Mouse (Mus musculus): ENCODE data around the gene Otud1. TPM values are rescaled to one million over a fixed set of nuclear protein-coding genes. Genes with fewer than 3 reads are reported as not detected.
A peak's percentile ranks its signal among the peaks of the same experiment; 100 is the strongest.

Gene Otud1
- polyA plus RNA-seq, 1 experiment from 2014 or later: 0.64 TPM

- H3K36me3 ChIP-seq: no peaks in the 10 kb centered on the region
- peaks cover 57% of the 10 kb centered on the region for H3K27me3 ChIP-seq (ENCODE audit: low read depth, poor library complexity, severe bottlenecking)
- H3K4me3 ChIP-seq: peak overlapping the region; percentile 77
- under 1% methylated on average over 105 of the region's 108 CpGs for WGBS
- peak; percentile 78 for DNase-seq (ENCODE audit: low spot score)
- peaks cover 27% of the 10 kb centered on the region for H3K4me1 ChIP-seq
- H3K27ac ChIP-seq (replicated peaks): peak overlapping the region; percentile 86
- no peaks in the 10 kb centered on the region for H3K9me3 ChIP-seq (replicated peaks)
These were observed 483 bp downstream of the Otud1 start for GRCm38 (mm10) chr2:19657881-19658589.

- Histone ChIP-seq H3K36me3 (no peaks in the 10 kb centered on the region), H3K9me3 (replicated peaks) (no peaks in the 10 kb centered on the region), H3K27ac (replicated peaks) (peak overlapping the region; percentile 86), H3K27me3 (ENCODE audit: low read depth, poor library complexity, severe bottlenecking) (peaks cover 57% of the 10 kb centered on the region), H3K4me3 (peak overlapping the region; percentile 77), H3K4me1 (peaks cover 27% of the 10 kb centered on the region)
- DNase-seq (ENCODE audit: low spot score): peak; percentile 48
- WGBS: 3% methylated on average over 49 of the region's 49 CpGs
These were observed 1.3 kb downstream of the Otud1 start for GRCm38 (mm10) chr2:19658661-19659384.

GRCm38 (mm10) chr2:19660875-19661274 lies 3.3 kb downstream of the Otud1 start:
- Histone ChIP-seq H3K9me3 (replicated peaks) (no peaks in the 10 kb centered on the region), H3K27me3 (ENCODE audit: low read depth, poor library complexity, severe bottlenecking) (peaks cover 42% of the 10 kb centered on the region), H3K4me3 (no peak overlapping the region), H3K36me3 (no peaks in the 10 kb centered on the region), H3K4me1 (peaks cover 44% of the 10 kb centered on the region), H3K27ac (replicated peaks) (no peak overlapping the region)
- no peak for DNase-seq (ENCODE audit: low spot score)

- peaks cover 30% of the 10 kb centered on the region for H3K27me3 ChIP-seq (ENCODE audit: low read depth, poor library complexity, severe bottlenecking)
- H3K4me3 ChIP-seq: no peak overlapping the region
- H3K4me1 ChIP-seq: peaks cover 34% of the 10 kb centered on the region
- no peak overlapping the region for H3K27ac ChIP-seq (replicated peaks)
- H3K36me3 ChIP-seq: no peaks in the 10 kb centered on the region
- whole genome bisulfite sequencing: 79% methylated on average over 4 of the region's 4 CpGs
- no peaks in the 10 kb centered on the region for H3K9me3 ChIP-seq (replicated peaks)
- DNase-seq (ENCODE audit: low spot score): no peak
These were observed 5.7 kb downstream of the Otud1 start for GRCm38 (mm10) chr2:19663146-19663848.

- H3K9me3 ChIP-seq (replicated peaks): no peaks in the 10 kb centered on the region
- H3K4me3 ChIP-seq: no peak overlapping the region
- peaks cover 21% of the 10 kb centered on the region for H3K27me3 ChIP-seq (ENCODE audit: low read depth, poor library complexity, severe bottlenecking)
- 50% methylated on average over 6 of the region's 6 CpGs for WGBS
- H3K36me3 ChIP-seq: no peaks in the 10 kb centered on the region
- H3K4me1 ChIP-seq: peaks cover 26% of the 10 kb centered on the region
- no peak overlapping the region for H3K27ac ChIP-seq (replicated peaks)
- DNase-seq (ENCODE audit: low spot score): no peak
These were observed 6.6 kb downstream of the Otud1 start for GRCm38 (mm10) chr2:19664147-19664546.

GRCm38 (mm10) chr2:19664555-19665475 lies 7.3 kb downstream of the Otud1 start:
- Histone ChIP-seq H3K27me3 (ENCODE audit: low read depth, poor library complexity, severe bottlenecking) (peaks cover 15% of the 10 kb centered on the region), H3K4me1 (peaks cover 23% of the 10 kb centered on the region), H3K27ac (replicated peaks) (no peak overlapping the region), H3K9me3 (replicated peaks) (no peaks in the 10 kb centered on the region), H3K4me3 (no peak overlapping the region), H3K36me3 (no peaks in the 10 kb centered on the region)
- no peak for DNase-seq (ENCODE audit: low spot score)
- WGBS: 31% methylated on average over 7 of the region's 7 CpGs

GRCm38 (mm10) chr2:19665841-19666240 lies 8.3 kb downstream of the Otud1 start:
- no peak for DNase-seq (ENCODE audit: low spot score)
- 49% methylated on average over 3 of the region's 3 CpGs for WGBS
- Histone ChIP-seq H3K9me3 (replicated peaks) (no peaks in the 10 kb centered on the region), H3K27me3 (ENCODE audit: low read depth, poor library complexity, severe bottlenecking) (peaks cover 8% of the 10 kb centered on the region; the same call in 1 of the 2 replicates), H3K27ac (replicated peaks) (no peak overlapping the region), H3K4me3 (no peak overlapping the region), H3K4me1 (peaks cover 22% of the 10 kb centered on the region), H3K36me3 (no peaks in the 10 kb centered on the region)

- DNase-seq (ENCODE audit: low spot score): no peak
- Histone ChIP-seq H3K36me3 (no peaks in the 10 kb centered on the region), H3K27me3 (ENCODE audit: low read depth, poor library complexity, severe bottlenecking) (no peaks in the 10 kb centered on the region), H3K4me1 (no peaks in the 10 kb centered on the region), H3K27ac (replicated peaks) (no peak overlapping the region), H3K4me3 (no peak overlapping the region), H3K9me3 (replicated peaks) (no peaks in the 10 kb centered on the region)
- WGBS: 88% methylated on average over 13 of the region's 13 CpGs
These were observed 13.5 kb downstream of the Otud1 start for GRCm38 (mm10) chr2:19670851-19671688.

- Histone ChIP-seq H3K36me3 (no peaks in the 10 kb centered on the region), H3K9me3 (replicated peaks) (no peaks in the 10 kb centered on the region), H3K27me3 (ENCODE audit: low read depth, poor library complexity, severe bottlenecking) (no peaks in the 10 kb centered on the region), H3K27ac (replicated peaks) (no peak overlapping the region), H3K4me1 (0 out of 2 replicates have a peak, but pooled peaks cover 4% of the 10 kb centered on the region), H3K4me3 (no peak overlapping the region)
- DNase-seq (ENCODE audit: low spot score): no peak
- WGBS: 50% methylated on average over 3 of the region's 3 CpGs
These were observed 25.4 kb downstream of the Otud1 start for GRCm38 (mm10) chr2:19682997-19683396.

GRCm38 (mm10) chr2:19685489-19686147 lies 28.1 kb downstream of the Otud1 start:
- DNase-seq (ENCODE audit: low spot score): no peak
- Histone ChIP-seq H3K4me1 (0 out of 2 replicates have a peak, but pooled peaks cover 4% of the 10 kb centered on the region), H3K27me3 (ENCODE audit: low read depth, poor library complexity, severe bottlenecking) (no peaks in the 10 kb centered on the region), H3K4me3 (no peak overlapping the region), H3K9me3 (replicated peaks) (no peaks in the 10 kb centered on the region), H3K36me3 (no peaks in the 10 kb centered on the region), H3K27ac (replicated peaks) (peak overlapping the region; percentile 17; the same call in 1 of the 2 replicates)
- WGBS: 65% methylated on average over 14 of the region's 14 CpGs

- H3K4me1 ChIP-seq: 0 out of 2 replicates have a peak, but pooled peaks cover 4% of the 10 kb centered on the region
- 85% methylated on average over 14 of the region's 14 CpGs for WGBS
- no peak overlapping the region for H3K4me3 ChIP-seq
- no peak for DNase-seq (ENCODE audit: low spot score)
- no peaks in the 10 kb centered on the region for H3K9me3 ChIP-seq (replicated peaks)
- no peaks in the 10 kb centered on the region for H3K36me3 ChIP-seq
- H3K27ac ChIP-seq (replicated peaks): no peak overlapping the region
- no peaks in the 10 kb centered on the region; the same call in 1 of the 2 replicates for H3K27me3 ChIP-seq (ENCODE audit: low read depth, poor library complexity, severe bottlenecking)
These were observed 32.5 kb downstream of the Otud1 start for GRCm38 (mm10) chr2:19690094-19690493.

Measured in midbrain, embryonic 10.5 days (tissue).